Mouse (Mus musculus): ENCODE data around the gene Isy1. TPM values are rescaled to one million over a fixed set of nuclear protein-coding genes. Genes with fewer than 3 reads are reported as not detected.

The Isy1 gene
- polyA plus RNA-seq, 1 experiment, result 56.0 TPM

DNA sequence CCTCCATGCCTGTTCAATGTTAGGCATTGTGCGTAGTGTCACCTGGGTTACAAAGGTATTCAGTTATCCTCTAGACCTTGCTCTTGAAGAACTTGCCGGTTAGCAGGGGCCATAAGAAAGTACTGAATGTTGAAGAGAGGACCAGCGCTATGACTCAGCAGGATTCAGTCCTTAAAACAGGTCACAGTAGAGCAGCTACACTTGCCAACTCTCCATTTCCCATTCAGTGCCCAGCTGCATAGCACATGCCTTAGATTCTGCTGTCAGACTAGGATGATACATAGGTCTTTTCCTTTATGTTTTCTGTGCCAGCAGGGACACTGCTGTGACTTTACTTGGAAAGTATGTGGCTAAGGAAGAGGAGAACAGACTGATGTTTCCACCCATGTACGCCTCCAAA is 14.8 kb upstream of the Isy1 start:
- Histone ChIP-seq H3K36me3 (ENCODE audit: control insufficient read depth, insufficient read depth, low read length, poor library complexity, severe bottlenecking) (peaks cover 7% of the 10 kb centered on the region), H3K4me3 (ENCODE audit: low read depth, low read length) (no peak overlapping the region), H3K9me3 (replicated peaks; ENCODE audit: control insufficient read depth, insufficient read depth, low read length, poor library complexity, severe bottlenecking) (no peaks in the 10 kb centered on the region), H3K9ac (ENCODE audit: low read depth, poor library complexity, severe bottlenecking) (no peak overlapping the region), H3K27me3 (ENCODE audit: control insufficient read depth, insufficient read depth, low read length, poor library complexity, severe bottlenecking) (no peaks in the 10 kb centered on the region), H3K4me1 (ENCODE audit: control insufficient read depth, insufficient read depth, low read length) (no peaks in the 10 kb centered on the region), H3K27ac (ENCODE audit: insufficient read depth, low read length) (peak overlapping the region; percentile 62; the same call in 1 of the 2 replicates)
- TF ChIP-seq CTCF (IDR thresholded peaks at IDR 0.05; ENCODE audit: low read depth, low read length) (no peak), POLR2A (IDR thresholded peaks at IDR 0.05; ENCODE audit: insufficient read depth, low read length) (no peak), EP300 (IDR thresholded peaks at IDR 0.05; ENCODE audit: insufficient read depth, low read depth, low read length) (no peak)

DNA sequence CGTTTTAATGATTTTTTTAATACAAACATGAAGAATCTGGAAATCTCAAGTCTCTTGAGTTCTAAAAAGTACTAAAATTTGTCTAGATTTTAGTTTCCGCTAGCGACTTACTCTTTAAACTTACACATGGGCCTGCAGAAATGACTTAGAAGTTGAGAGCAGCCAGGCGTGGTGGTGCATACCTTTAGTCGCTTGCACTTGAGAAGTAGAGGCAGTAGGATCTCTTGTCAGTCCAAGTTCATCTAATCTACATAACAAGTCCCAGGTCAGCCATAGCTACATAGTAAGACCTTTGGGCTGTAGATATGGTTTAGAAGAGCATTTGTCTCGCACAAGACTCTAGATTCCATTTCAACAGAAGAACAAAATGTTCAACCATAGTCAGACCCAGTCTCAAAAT is 13.3 kb upstream of the Isy1 start:
- H3K36me3 ChIP-seq (ENCODE audit: control insufficient read depth, insufficient read depth, low read length, poor library complexity, severe bottlenecking), result peaks cover 22% of the 10 kb centered on the region
- no peaks in the 10 kb centered on the region for H3K9me3 ChIP-seq (replicated peaks; ENCODE audit: control insufficient read depth, insufficient read depth, low read length, poor library complexity, severe bottlenecking)
- H3K9ac ChIP-seq (ENCODE audit: low read depth, poor library complexity, severe bottlenecking), result peak overlapping the region; percentile 96
- H3K4me3 ChIP-seq (ENCODE audit: low read depth, low read length), result no peak overlapping the region
- no peak overlapping the region for H3K27ac ChIP-seq (ENCODE audit: insufficient read depth, low read length)
- H3K27me3 ChIP-seq (ENCODE audit: control insufficient read depth, insufficient read depth, low read length, poor library complexity, severe bottlenecking), result no peaks in the 10 kb centered on the region
- H3K4me1 ChIP-seq (ENCODE audit: control insufficient read depth, insufficient read depth, low read length), result no peaks in the 10 kb centered on the region
- TF ChIP-seq EP300 (IDR thresholded peaks at IDR 0.05; ENCODE audit: insufficient read depth, low read depth, low read length), result no peak
- no peak for TF ChIP-seq POLR2A (IDR thresholded peaks at IDR 0.05; ENCODE audit: insufficient read depth, low read length)
- TF ChIP-seq CTCF (IDR thresholded peaks at IDR 0.05; ENCODE audit: low read depth, low read length), result no peak

- Histone ChIP-seq H3K36me3 (ENCODE audit: control insufficient read depth, insufficient read depth, low read length, poor library complexity, severe bottlenecking) (peaks cover 30% of the 10 kb centered on the region), H3K4me1 (ENCODE audit: control insufficient read depth, insufficient read depth, low read length) (no peaks in the 10 kb centered on the region), H3K9me3 (replicated peaks; ENCODE audit: control insufficient read depth, insufficient read depth, low read length, poor library complexity, severe bottlenecking) (no peaks in the 10 kb centered on the region), H3K9ac (ENCODE audit: low read depth, poor library complexity, severe bottlenecking) (peak within 1 kb of the TSS; percentile 96), H3K27ac (ENCODE audit: insufficient read depth, low read length) (peak within 1 kb of the TSS; percentile 81), H3K4me3 (ENCODE audit: low read depth, low read length) (peak within 1 kb of the TSS; percentile 91), H3K27me3 (ENCODE audit: control insufficient read depth, insufficient read depth, low read length, poor library complexity, severe bottlenecking) (no peaks in the 10 kb centered on the region)
- TF ChIP-seq POLR2A (IDR thresholded peaks at IDR 0.05; ENCODE audit: insufficient read depth, low read length), result peak; percentile 50
- TF ChIP-seq CTCF (IDR thresholded peaks at IDR 0.05; ENCODE audit: low read depth, low read length), result no peak
Observed at GRCm38 (mm10) chr6:87850900-87851614, 12.5 kb upstream of the Isy1 start, which contains the start of gene Cnbp. Gene Cnbp (minus strand): TSS chr6:87851106.

DNA sequence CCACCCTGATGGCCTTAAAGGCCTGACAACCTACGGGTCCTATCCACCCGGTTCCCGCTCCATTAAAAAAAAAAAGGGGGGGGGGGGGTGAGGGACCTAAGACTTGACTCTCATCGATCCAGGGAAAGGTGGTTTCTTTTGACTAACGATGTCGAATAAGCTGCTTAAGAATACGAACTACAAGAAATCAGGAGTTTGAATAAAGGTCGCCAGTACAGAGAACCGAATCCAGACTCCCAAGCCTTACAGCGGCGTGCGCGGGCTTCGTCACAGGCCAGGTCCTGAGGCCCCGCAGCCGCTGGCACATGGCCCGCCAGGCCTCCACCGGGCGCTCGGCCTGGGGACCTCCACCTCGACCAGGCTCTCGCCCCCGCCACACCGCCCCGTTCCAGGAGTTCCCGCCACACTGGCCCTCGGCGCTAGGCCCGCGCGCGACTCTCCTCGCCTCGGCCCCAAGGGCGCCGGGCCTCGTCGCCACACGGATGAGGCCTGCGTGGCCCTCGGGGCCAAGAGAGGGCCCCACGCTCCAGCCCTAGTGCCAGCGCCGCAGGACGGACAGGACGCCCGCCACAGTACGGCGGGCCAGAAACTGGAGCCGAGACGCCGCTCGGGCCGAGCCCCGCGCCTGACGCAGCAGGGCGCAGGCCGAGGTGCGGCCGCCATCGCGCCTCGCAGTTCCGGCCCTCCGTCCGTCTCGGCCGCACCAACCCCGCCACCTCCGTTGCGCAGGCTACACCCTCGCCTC is 11.7 kb upstream of the Isy1 start:
- H3K4me1 ChIP-seq (ENCODE audit: control insufficient read depth, insufficient read depth, low read length), result no peaks in the 10 kb centered on the region
- no peaks in the 10 kb centered on the region for H3K27me3 ChIP-seq (ENCODE audit: control insufficient read depth, insufficient read depth, low read length, poor library complexity, severe bottlenecking)
- peak overlapping the region; percentile 96 for H3K9ac ChIP-seq (ENCODE audit: low read depth, poor library complexity, severe bottlenecking)
- TF ChIP-seq EP300 (IDR thresholded peaks at IDR 0.05; ENCODE audit: insufficient read depth, low read depth, low read length), result no peak
- TF ChIP-seq CTCF (IDR thresholded peaks at IDR 0.05; ENCODE audit: low read depth, low read length), result no peak
- no peak for TF ChIP-seq POLR2A (IDR thresholded peaks at IDR 0.05; ENCODE audit: insufficient read depth, low read length)
- peaks cover 36% of the 10 kb centered on the region for H3K36me3 ChIP-seq (ENCODE audit: control insufficient read depth, insufficient read depth, low read length, poor library complexity, severe bottlenecking)
- H3K4me3 ChIP-seq (ENCODE audit: low read depth, low read length), result peak overlapping the region; percentile 87
- peak overlapping the region; percentile 64 for H3K27ac ChIP-seq (ENCODE audit: insufficient read depth, low read length)
- H3K9me3 ChIP-seq (replicated peaks; ENCODE audit: control insufficient read depth, insufficient read depth, low read length, poor library complexity, severe bottlenecking), result no peaks in the 10 kb centered on the region

GRCm38 (mm10) chr6:87849780-87850154 is 11.2 kb upstream of the Isy1 start:
- no peaks in the 10 kb centered on the region for H3K4me1 ChIP-seq (ENCODE audit: control insufficient read depth, insufficient read depth, low read length)
- no peaks in the 10 kb centered on the region for H3K9me3 ChIP-seq (replicated peaks; ENCODE audit: control insufficient read depth, insufficient read depth, low read length, poor library complexity, severe bottlenecking)
- peak overlapping the region; percentile 87 for H3K4me3 ChIP-seq (ENCODE audit: low read depth, low read length)
- TF ChIP-seq POLR2A (IDR thresholded peaks at IDR 0.05; ENCODE audit: insufficient read depth, low read length) (no peak), EP300 (IDR thresholded peaks at IDR 0.05; ENCODE audit: insufficient read depth, low read depth, low read length) (no peak), CTCF (IDR thresholded peaks at IDR 0.05; ENCODE audit: low read depth, low read length) (no peak)
- peak overlapping the region; percentile 96 for H3K9ac ChIP-seq (ENCODE audit: low read depth, poor library complexity, severe bottlenecking)
- H3K27me3 ChIP-seq (ENCODE audit: control insufficient read depth, insufficient read depth, low read length, poor library complexity, severe bottlenecking), result no peaks in the 10 kb centered on the region
- peaks cover 42% of the 10 kb centered on the region for H3K36me3 ChIP-seq (ENCODE audit: control insufficient read depth, insufficient read depth, low read length, poor library complexity, severe bottlenecking)
- H3K27ac ChIP-seq (ENCODE audit: insufficient read depth, low read length), result 0 out of 2 replicates have a peak overlapping the region, but pooled peaks have one; percentile 54

DNA sequence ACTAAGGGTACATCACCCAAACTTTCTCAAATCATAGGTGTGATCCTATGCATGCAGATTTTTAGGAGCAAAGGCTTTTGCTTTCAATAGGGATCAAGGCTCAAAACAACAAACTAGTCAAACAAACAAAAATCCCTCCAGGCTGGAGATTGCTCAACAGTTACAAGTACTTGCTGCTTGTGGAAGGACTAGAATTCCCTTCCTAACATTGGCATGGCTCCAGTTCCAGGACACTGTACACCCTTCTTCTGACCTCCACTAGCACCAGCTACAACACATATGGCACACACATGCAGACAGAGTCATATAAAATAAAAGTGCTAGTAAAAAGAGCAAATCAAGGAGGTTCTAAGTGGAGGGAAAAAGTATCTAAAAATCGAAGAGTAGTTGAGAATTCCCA is 8.2 kb upstream of the Isy1 start:
- peaks cover 63% of the 10 kb centered on the region for H3K36me3 ChIP-seq (ENCODE audit: control insufficient read depth, insufficient read depth, low read length, poor library complexity, severe bottlenecking)
- no peaks in the 10 kb centered on the region for H3K9me3 ChIP-seq (replicated peaks; ENCODE audit: control insufficient read depth, insufficient read depth, low read length, poor library complexity, severe bottlenecking)
- H3K27me3 ChIP-seq (ENCODE audit: control insufficient read depth, insufficient read depth, low read length, poor library complexity, severe bottlenecking), result no peaks in the 10 kb centered on the region
- H3K9ac ChIP-seq (ENCODE audit: low read depth, poor library complexity, severe bottlenecking), result 0 out of 2 replicates have a peak overlapping the region, but pooled peaks have one; percentile 29
- H3K4me1 ChIP-seq (ENCODE audit: control insufficient read depth, insufficient read depth, low read length), result no peaks in the 10 kb centered on the region
- TF ChIP-seq POLR2A (IDR thresholded peaks at IDR 0.05; ENCODE audit: insufficient read depth, low read length) (no peak), EP300 (IDR thresholded peaks at IDR 0.05; ENCODE audit: insufficient read depth, low read depth, low read length) (no peak), CTCF (IDR thresholded peaks at IDR 0.05; ENCODE audit: low read depth, low read length) (no peak)
- no peak overlapping the region for H3K27ac ChIP-seq (ENCODE audit: insufficient read depth, low read length)
- no peak overlapping the region for H3K4me3 ChIP-seq (ENCODE audit: low read depth, low read length)
